Mouse (Mus musculus) testis, postnatal 10 days (tissue): ENCODE results near the gene Ppp6r1.
A peak's percentile ranks its signal among the peaks of the same experiment; 100 is the strongest.

ENCODE experiments used
- DNase-seq: peaks from one replicate; pipeline ENCODE4 v3.0.0; 2021; ENCODE audit warnings: low spot score

The Ppp6r1 gene

DNA sequence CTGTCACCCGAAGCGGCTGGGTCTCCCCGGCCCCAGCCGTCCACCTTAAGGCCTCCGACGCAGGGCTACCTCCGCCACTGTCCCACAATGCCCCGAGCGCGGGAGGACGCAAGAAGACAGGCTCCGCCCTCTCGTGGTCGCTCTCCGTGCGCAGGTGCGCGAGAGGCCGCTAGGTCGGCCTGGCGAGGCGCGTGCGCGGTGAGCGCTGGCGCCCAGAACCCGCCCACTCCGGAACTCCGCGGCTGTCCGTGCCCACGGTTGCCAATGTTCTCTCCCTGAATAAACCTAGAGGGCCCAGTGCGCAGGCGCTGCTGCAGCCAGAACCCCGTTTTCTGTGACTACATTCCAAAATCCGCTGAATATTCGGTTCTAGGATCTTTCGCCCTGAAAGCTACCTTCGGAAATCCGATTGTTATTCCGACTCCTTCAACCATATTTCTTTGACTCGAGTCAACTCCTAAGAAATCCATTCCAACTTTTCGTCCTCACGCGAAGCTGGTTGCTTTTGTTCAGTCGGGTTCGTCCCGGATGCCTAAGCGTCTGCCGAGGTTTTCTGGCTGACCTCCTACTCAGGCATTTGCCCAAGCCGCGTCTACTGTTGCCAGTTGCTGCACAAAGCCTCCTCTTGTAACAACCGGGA is at the start of gene Ppp6r1:
Ppp6r1 (minus strand) TSS at position 108 of the 640 bp plus-strand sequence.
- peak; percentile 95 for DNase-seq

DNA sequence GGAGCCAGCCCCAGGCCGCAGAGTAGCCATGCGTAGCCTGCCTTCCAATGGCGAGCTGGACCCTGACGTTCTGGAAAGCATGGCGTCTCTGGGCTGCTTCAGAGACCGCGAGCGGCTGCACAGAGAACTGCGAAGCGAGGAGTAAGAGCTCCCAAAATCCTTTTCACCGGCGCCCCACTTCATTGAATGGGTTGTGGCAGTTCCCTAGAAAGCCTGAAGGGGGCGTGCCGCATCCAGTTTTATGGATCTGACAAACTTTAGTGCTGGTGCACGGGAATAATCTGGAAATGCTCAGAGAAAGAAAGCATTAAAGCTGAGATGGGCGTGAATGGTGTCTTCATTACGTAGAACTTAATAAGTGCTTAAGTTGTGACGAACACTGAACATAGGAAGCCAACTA is 46.3 kb upstream of the Ppp6r1 start:
- peak; percentile 79 for DNase-seq

- no peak for DNase-seq
These were observed 44.4 kb upstream of the Ppp6r1 start for GRCm38 (mm10) chr7:4703195-4703594.

- DNase-seq, result no peak
These were observed 43.5 kb upstream of the Ppp6r1 start for GRCm38 (mm10) chr7:4702334-4702733.

GRCm38 (mm10) chr7:4693004-4693403 is 34.2 kb upstream of the Ppp6r1 start:
- DNase-seq, result no peak

- DNase-seq, result peak; percentile 55
These were observed 32.3 kb upstream of the Ppp6r1 start for GRCm38 (mm10) chr7:4690951-4691653.

GRCm38 (mm10) chr7:4690387-4690786 is 31.6 kb upstream of the Ppp6r1 start, which contains the start of gene Brsk1:
Gene Brsk1, plus strand, starts transcription at chr7:4690604.
- DNase-seq, result peak; percentile 87

DNA sequence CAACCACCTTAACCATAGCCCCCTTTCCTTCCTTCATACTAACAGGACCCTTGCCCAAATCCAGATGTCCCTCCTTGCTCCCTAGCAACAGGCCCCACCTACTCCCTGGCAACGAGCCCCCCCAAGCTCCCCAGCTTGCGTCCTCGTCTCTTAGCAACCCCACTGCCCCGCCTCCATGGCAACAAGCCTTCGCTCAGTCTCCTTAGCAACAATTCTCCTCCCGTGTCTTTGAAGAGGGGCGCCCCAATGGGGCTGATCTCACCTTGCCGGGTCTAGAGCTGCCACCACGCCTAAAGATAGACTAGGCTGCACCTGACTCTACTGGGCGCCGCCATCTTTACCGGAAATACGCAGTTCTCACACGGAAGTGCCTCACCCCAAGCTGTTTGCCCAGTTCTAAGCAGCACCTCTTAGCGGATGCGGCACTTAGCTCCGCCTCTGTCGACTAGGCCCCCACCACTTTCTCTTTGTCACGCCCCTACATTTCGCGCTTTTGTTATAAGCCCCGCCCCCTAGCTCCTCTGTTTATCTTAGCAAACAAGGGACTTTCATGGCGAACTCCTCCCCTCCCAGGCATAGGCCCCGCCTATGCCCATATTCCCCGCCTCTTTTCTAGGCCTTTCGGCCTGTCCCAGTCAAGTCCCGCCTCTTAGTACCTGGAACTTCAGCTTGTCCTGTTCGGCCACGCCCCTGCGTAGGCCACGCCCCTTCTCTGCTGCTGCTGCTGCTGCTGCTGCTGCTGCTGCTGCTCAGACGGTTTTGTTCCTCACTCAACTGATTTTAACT is 26.0 kb upstream of the Ppp6r1 start, which contains the start of gene Hspbp1:
Hspbp1 (minus strand) TSS at position 437 of the 786 bp plus-strand sequence.
- peak; percentile 97 for DNase-seq

DNA sequence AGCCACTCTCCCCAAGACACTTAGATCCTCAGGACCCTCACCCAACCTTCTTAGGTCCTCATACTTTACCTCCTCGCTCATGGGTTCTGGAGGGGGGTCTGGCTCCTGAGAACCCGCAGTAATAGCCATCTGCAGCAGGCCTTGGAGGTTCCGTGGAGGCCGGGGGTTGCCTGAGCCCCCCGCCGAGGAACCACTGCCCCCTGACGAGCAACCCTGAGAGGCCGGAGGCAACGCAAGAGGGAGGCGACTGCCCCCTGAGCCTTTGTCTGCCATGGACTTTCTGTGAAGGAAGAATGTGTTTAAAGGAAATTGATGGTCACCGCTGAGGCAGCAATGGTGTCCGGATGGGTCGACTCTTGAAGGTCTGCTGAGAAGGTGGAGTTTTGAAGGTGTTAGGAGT is 25.4 kb upstream of the Ppp6r1 start:
- no peak for DNase-seq

- DNase-seq, result no peak
These were observed 24.5 kb upstream of the Ppp6r1 start for GRCm38 (mm10) chr7:4683307-4683706.

GRCm38 (mm10) chr7:4675200-4675599 is 16.4 kb upstream of the Ppp6r1 start:
- no peak for DNase-seq

- no peak for DNase-seq
These were observed 15.4 kb upstream of the Ppp6r1 start for GRCm38 (mm10) chr7:4674114-4674731.

DNA sequence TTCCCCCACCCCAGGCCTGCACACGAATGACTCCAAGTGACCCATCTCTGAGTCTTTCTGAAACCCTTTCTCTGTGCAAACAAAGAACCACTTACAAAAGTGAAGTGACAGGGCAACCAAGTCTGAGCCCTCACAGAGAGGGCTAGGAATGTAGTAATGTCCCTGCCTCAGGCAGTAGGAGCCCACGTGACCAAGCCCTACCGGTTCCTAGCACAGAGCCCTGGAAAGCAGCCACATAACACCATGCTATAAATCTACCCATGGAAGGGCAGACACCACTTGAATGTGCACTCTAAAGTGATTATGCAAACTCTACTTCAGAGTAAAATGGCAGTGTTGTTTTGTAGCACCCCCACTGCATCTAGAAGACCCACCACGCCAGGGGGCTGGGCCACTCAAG is 13.1 kb upstream of the Ppp6r1 start:
- no peak for DNase-seq

GRCm38 (mm10) chr7:4670655-4671255 is 11.9 kb upstream of the Ppp6r1 start:
- no peak for DNase-seq

DNA sequence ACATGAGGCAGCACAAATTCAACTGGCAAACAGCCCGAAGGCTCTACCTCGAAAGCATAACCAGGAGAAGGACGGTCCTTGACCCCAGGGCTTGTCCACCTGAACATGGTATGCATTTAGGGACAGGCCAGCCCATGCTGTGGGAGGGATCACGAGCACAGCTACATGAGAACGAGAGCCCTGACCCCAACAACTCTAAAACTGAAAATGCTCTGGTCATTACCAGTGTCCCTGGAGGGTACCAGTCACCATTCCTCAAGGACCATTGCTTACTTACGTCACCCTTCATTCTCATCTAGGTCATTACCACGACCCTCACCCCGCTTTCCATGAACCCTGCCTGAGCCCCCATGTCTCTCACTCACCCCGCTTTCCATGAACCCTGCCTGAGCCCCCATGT is 10.3 kb upstream of the Ppp6r1 start:
- DNase-seq, result no peak

DNA sequence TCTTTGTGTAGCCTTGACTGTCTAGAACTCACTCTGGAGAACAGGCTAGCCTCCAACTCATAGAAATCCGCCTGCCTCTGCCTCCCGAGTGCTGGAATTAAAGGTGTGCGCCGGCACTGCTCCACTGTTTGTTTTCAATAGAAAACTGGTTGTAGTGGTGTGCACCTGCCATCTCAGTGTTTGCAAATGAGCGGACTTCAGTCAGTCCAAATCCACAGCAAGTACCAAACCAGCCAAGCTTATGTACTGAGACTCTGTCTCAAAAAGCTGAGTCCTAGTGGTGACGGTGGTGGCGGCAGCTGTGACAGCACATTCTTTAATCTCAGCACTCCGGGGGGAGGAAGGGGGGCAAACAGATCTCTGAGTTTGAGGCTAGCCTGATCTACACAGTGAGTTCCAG is 9.7 kb upstream of the Ppp6r1 start:
- DNase-seq, result no peak

DNA sequence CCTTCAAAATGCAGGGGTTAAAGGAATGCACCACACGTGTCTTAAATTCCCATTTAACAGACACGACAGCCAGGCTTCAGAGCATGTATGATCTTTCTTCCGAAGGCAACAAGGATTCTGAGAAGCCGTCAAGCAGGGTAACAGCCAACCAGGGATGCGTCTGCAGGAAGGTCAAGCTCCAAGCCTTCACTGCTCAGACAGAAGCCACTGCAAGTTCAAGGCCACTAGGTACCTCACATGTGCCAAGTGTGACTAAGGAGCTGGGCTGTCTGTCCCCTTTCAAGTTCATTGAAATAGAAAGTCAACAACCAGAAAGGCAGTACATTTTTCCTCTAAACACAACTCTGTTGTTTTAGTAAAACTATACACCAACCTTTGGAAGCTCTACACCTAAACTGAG is 8.1 kb upstream of the Ppp6r1 start:
- no peak for DNase-seq

DNA sequence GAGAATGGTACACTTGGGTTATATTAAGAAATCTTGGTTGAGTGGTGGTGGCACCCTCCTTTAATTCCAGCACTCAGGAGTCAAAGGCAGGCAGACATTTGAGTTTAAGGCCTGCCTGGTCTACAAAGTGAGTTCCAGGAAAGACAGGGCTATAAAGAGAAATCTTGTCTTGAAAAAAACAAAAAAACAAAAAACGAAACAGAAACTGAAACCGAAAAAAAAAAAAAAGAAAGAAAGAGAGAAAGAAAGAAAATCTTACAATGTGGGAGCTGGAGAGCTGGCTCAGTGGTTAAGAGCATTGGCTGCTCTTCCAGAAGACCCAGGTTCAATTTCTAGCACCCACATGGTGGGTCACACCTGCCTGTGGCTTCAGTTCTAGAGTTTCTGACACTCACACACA is 4.9 kb upstream of the Ppp6r1 start:
- no peak for DNase-seq

DNA sequence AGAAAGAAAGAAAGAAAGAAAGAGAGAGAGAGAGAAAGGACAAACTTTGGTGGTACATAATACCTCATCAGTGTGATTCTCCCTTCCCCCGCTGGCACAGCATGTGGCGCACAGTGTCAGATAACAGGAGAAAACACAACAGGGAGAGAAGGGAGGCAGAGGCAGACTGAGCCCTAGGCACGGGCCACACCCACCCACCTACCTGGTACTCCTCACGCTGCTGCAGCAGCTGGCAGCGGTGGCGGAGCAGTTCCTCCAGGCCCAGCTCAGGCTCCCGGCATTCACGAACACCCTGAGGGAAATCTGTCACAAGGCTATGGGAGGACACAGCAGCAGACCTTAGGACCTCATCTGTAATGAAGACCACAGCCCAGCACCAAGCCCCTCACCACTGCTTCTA is 4.4 kb upstream of the Ppp6r1 start:
- DNase-seq, result no peak

DNA sequence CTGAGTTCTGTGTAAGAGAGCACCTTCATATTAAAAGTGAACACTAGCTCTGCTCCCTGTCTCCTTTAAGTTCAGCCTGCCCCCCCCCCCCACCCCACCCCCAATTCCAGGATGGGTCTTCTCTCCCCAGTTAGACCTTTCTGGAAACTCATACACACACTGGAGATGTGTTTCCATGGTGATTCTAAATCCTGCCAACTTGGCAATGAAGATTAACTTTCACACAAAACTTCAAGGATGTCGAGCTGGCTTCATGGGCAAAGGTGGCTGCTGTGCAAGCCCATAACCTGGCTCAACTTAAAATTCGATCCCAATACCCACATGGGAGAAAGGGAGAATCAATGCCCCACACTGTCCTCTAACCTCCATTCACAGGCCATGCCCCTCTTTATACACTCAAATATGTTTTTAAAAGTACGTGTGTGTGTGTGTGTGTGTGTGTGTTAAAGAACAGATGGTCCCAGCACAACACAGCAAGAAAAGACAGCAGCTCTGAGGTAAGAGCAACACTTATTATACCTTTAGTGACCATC is 1.2 kb upstream of the Ppp6r1 start:
- DNase-seq, result no peak

DNA sequence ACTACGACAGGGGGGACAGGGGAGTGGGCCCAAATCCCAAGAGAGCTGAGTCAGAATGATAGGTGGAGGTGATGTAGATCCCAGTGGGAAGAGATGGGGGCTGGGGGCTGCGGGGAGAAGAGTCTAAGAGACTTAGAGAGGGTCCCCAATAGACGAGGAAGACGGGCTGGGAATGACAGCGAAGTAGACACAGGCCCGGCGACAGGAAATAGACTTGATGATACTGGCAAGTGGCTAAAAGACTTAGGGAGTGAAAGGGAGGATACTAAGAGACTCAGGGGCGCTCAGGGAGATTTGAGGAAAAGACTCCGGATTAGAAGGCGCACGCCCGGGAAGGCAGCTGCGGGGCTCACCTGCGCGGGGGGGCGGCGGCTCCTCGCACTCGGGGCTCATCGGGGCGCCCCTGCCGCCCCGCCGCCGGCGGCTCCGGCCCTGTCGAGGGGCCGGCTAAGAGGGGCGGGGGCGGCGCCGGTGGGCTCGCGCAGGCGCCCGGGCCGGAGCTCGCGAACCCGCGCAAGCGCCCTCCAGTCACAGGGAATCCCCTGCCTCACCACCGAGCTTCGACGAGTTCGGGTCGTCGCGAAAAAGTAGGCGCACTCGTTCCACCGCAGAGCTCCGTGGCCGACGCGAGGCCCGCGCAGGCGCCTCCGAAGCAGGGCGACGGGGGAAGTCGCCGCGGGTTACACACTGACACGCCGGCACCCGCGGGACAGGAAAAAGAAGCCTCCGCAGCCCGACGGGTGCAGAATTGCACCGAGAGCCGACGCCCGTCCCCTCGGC is 501 bp downstream of the Ppp6r1 start:
- DNase-seq, result peak; percentile 72
